Mouse (Mus musculus): ENCODE data around the gene Focad.
A peak's percentile ranks its signal among the peaks of the same experiment; 100 is the strongest.

Gene Focad

GRCm38 (mm10) chr4:88406887-88407696, 312.7 kb downstream of the Focad start:
- no peak for DNase-seq

- no peak for DNase-seq
Measured at GRCm38 (mm10) chr4:88409279-88409678, 314.9 kb downstream of the Focad start.

GRCm38 (mm10) chr4:88412331-88412730, 317.9 kb downstream of the Focad start:
- DNase-seq: no peak

GRCm38 (mm10) chr4:88415017-88415416, 320.6 kb downstream of the Focad start:
- no peak for DNase-seq

GRCm38 (mm10) chr4:88419378-88419777, 324.9 kb downstream of the Focad start:
- no peak for DNase-seq

GRCm38 (mm10) chr4:88424563-88424962, 330.1 kb downstream of the Focad start:
- DNase-seq: no peak

GRCm38 (mm10) chr4:88427630-88428239, 333.3 kb downstream of the Focad start:
- DNase-seq: no peak

- no peak for DNase-seq
Measured at GRCm38 (mm10) chr4:88432412-88433024, 338.1 kb downstream of the Focad start.

- no peak for DNase-seq
Measured at GRCm38 (mm10) chr4:88436593-88437165, 342.2 kb downstream of the Focad start.

- no peak for DNase-seq
Measured at GRCm38 (mm10) chr4:88437166-88437565, 342.7 kb downstream of the Focad start.

- no peak for DNase-seq
Measured at GRCm38 (mm10) chr4:88437917-88438316, 343.5 kb downstream of the Focad start.

GRCm38 (mm10) chr4:88438326-88438989, 344.0 kb downstream of the Focad start, which contains the start of gene Hacd4:
Hacd4 (minus strand) TSS chr4:88438928.
- peak; percentile 89 for DNase-seq

GRCm38 (mm10) chr4:88438990-88439329, 344.5 kb downstream of the Focad start:
- DNase-seq: no peak

GRCm38 (mm10) chr4:88439669-88440123, 345.3 kb downstream of the Focad start:
- peak; percentile 47 for DNase-seq

- no peak for DNase-seq
Measured at GRCm38 (mm10) chr4:88440814-88441213, 346.4 kb downstream of the Focad start.

- no peak for DNase-seq
Measured at GRCm38 (mm10) chr4:88448976-88449375, 354.5 kb downstream of the Focad start.

GRCm38 (mm10) chr4:88450087-88450765, 355.8 kb downstream of the Focad start:
- DNase-seq: no peak

GRCm38 (mm10) chr4:88458093-88458492, 363.7 kb downstream of the Focad start:
- DNase-seq: no peak

GRCm38 (mm10) chr4:88458673-88459072, 364.2 kb downstream of the Focad start:
- DNase-seq: no peak
